Mouse (Mus musculus) forebrain, embryonic 13.5 days (tissue): Measurements from ENCODE around the gene Sgca. TPM values are rescaled to one million over a fixed set of nuclear protein-coding genes. Genes with fewer than 3 reads are reported as not detected.
"Not testable (repeated sequence)": the region's sequence is repeated elsewhere in the genome, so short reads cannot be mapped to it uniquely, and the experiment has no call there.

ENCODE experiments used
- ATAC-seq: fragments of 200-750 bp; cut with Nextera tagmentation; 2 replicates; pipeline ENCODE4 v1.8.0; 2017
- H3K27ac ChIP-seq: fragments of 300-500 bp; sonication (generic); 2 replicates; pipeline ENCODE4 v1.5.1; 2015; ENCODE audit warnings: inconsistent platforms, mild to moderate bottlenecking, moderate library complexity
- H3K27me3 ChIP-seq: fragments of 300-500 bp; sonication (generic); 2 replicates; pipeline ENCODE4 v1.6.1; 2015; ENCODE audit warnings: mild to moderate bottlenecking, inconsistent platforms
- H3K36me3 ChIP-seq: fragments of 300-500 bp; sonication (generic); 2 replicates; pipeline ENCODE4 v1.6.1; 2015; ENCODE audit warnings: mild to moderate bottlenecking, inconsistent platforms; ENCODE audit not compliant: poor library complexity, severe bottlenecking
- H3K4me1 ChIP-seq: fragments of 300-500 bp; sonication (generic); 2 replicates; pipeline ENCODE4 v1.6.1; 2015; ENCODE audit warnings: inconsistent platforms
- H3K4me2 ChIP-seq: fragments of 300-500 bp; sonication (generic); 2 replicates; pipeline ENCODE4 v1.6.1; 2015; ENCODE audit warnings: inconsistent platforms, mild to moderate bottlenecking, moderate library complexity
- H3K4me3 ChIP-seq: fragments of 300-500 bp; sonication (generic); 2 replicates; pipeline ENCODE4 v1.5.1; 2015; ENCODE audit warnings: mild to moderate bottlenecking, inconsistent platforms
- H3K9ac ChIP-seq: fragments of 300-500 bp; sonication (generic); 2 replicates; pipeline ENCODE4 v1.6.1; 2015; ENCODE audit warnings: mild to moderate bottlenecking, inconsistent platforms
- H3K9me3 ChIP-seq: fragments of 300-500 bp; sonication (generic); replicated peaks from 2 replicates; pipeline ENCODE4 v1.6.1; 2016; ENCODE audit warnings: inconsistent platforms
- WGBS: fragments of 180-500 bp; shearing (Covaris S2); methylation state at CpG from one replicate; pipeline ENCODE4 v1.1.7; 2015; 5-methylcytosine and 5-hydroxymethylcytosine counted together
- polyA plus RNA-seq: library from polyadenylated mRNA; unstranded; fragments of >200 nt; fragmentation: Nextera tagmentation; extraction: Ambion mirVana; gene quantifications from 2 replicates; pipeline ENCODE4 v1.2.1, GENCODE M21; 2015

Gene Sgca
- polyA plus RNA-seq, 1 experiment from 2014 or later = not detected

GRCm38 (mm10) chr11:94978178-94978915 is 2.2 kb upstream of the Sgca start:
- no peaks in the 10 kb centered on the region for H3K27me3 ChIP-seq
- no peaks in the 10 kb centered on the region for H3K36me3 ChIP-seq
- H3K4me1 ChIP-seq = peaks cover 21% of the 10 kb centered on the region
- 36% methylated on average over 9 of the region's 9 CpGs for WGBS
- H3K9me3 ChIP-seq = no peaks in the 10 kb centered on the region
- peak overlapping the region; percentile 63 for H3K9ac ChIP-seq
- peak overlapping the region; percentile 53 for H3K4me2 ChIP-seq
- peak overlapping the region; percentile 27; the same call in 1 of the 2 replicates for H3K4me3 ChIP-seq
- ATAC-seq = peak; percentile 74
- peak overlapping the region; percentile 93 for H3K27ac ChIP-seq

GRCm38 (mm10) chr11:94974951-94975350 is 1.2 kb downstream of the Sgca start:
- 84% methylated on average over 2 of the region's 2 CpGs for WGBS
- H3K4me3 ChIP-seq = no peak overlapping the region
- H3K4me2 ChIP-seq = no peak overlapping the region
- H3K36me3 ChIP-seq = no peaks in the 10 kb centered on the region
- no peak overlapping the region for H3K9ac ChIP-seq
- peaks cover 27% of the 10 kb centered on the region for H3K4me1 ChIP-seq
- H3K27me3 ChIP-seq = no peaks in the 10 kb centered on the region
- no peak for ATAC-seq
- H3K27ac ChIP-seq = no peak overlapping the region
- no peaks in the 10 kb centered on the region for H3K9me3 ChIP-seq

GRCm38 (mm10) chr11:94973313-94973712 is 2.8 kb downstream of the Sgca start:
- no peak for ATAC-seq
- Histone ChIP-seq H3K9me3 (no peaks in the 10 kb centered on the region), H3K4me2 (no peak overlapping the region), H3K27ac (no peak overlapping the region), H3K4me3 (no peak overlapping the region), H3K27me3 (no peaks in the 10 kb centered on the region), H3K36me3 (no peaks in the 10 kb centered on the region), H3K4me1 (peaks cover 15% of the 10 kb centered on the region), H3K9ac (no peak overlapping the region)
- WGBS = 46% methylated on average over 4 of the region's 4 CpGs

GRCm38 (mm10) chr11:94972887-94973286 is 3.2 kb downstream of the Sgca start:
- no peaks in the 10 kb centered on the region for H3K27me3 ChIP-seq
- no peaks in the 10 kb centered on the region for H3K9me3 ChIP-seq
- H3K4me2 ChIP-seq = no peak overlapping the region
- peaks cover 10% of the 10 kb centered on the region for H3K4me1 ChIP-seq
- H3K4me3 ChIP-seq = no peak overlapping the region
- H3K36me3 ChIP-seq = no peaks in the 10 kb centered on the region
- ATAC-seq = no peak
- H3K27ac ChIP-seq = no peak overlapping the region
- no peak overlapping the region for H3K9ac ChIP-seq
- WGBS = 60% methylated on average over 5 of the region's 5 CpGs

GRCm38 (mm10) chr11:94971895-94972615 is 4.1 kb downstream of the Sgca start:
- 66% methylated on average over 16 of the region's 16 CpGs for WGBS
- ATAC-seq = no peak
- H3K9ac ChIP-seq = no peak overlapping the region
- H3K4me3 ChIP-seq = no peak overlapping the region
- no peaks in the 10 kb centered on the region for H3K27me3 ChIP-seq
- no peak overlapping the region for H3K4me2 ChIP-seq
- no peaks in the 10 kb centered on the region for H3K9me3 ChIP-seq
- H3K27ac ChIP-seq = no peak overlapping the region
- no peaks in the 10 kb centered on the region for H3K36me3 ChIP-seq
- H3K4me1 ChIP-seq = peaks cover 6% of the 10 kb centered on the region; the same call in 1 of the 2 replicates

GRCm38 (mm10) chr11:94970210-94970943 is 5.8 kb downstream of the Sgca start:
- Histone ChIP-seq H3K9me3 (no peaks in the 10 kb centered on the region), H3K36me3 (no peaks in the 10 kb centered on the region), H3K27ac (no peak overlapping the region), H3K4me2 (no peak overlapping the region), H3K27me3 (no peaks in the 10 kb centered on the region), H3K9ac (no peak overlapping the region), H3K4me3 (no peak overlapping the region), H3K4me1 (peaks cover 6% of the 10 kb centered on the region; the same call in 1 of the 2 replicates)
- 63% methylated on average over 15 of the region's 15 CpGs for WGBS
- peak; percentile 57; the same call in 1 of the 2 replicates for ATAC-seq

GRCm38 (mm10) chr11:94969709-94970108 is 6.4 kb downstream of the Sgca start:
- H3K4me2 ChIP-seq, ATAC-seq, H3K4me3 ChIP-seq, H3K9me3 ChIP-seq, H3K27me3 ChIP-seq, H3K27ac ChIP-seq, H3K36me3 ChIP-seq, H3K4me1 ChIP-seq, H3K9ac ChIP-seq: not testable (repeated sequence)
- WGBS = 94% methylated on average over 4 of the region's 4 CpGs

GRCm38 (mm10) chr11:94968187-94968586 is 7.9 kb downstream of the Sgca start:
- Histone ChIP-seq H3K36me3 (no peaks in the 10 kb centered on the region), H3K4me2 (no peak overlapping the region), H3K9ac (no peak overlapping the region), H3K27me3 (no peaks in the 10 kb centered on the region), H3K27ac (no peak overlapping the region), H3K9me3 (no peaks in the 10 kb centered on the region), H3K4me3 (no peak overlapping the region), H3K4me1 (peaks cover 6% of the 10 kb centered on the region; the same call in 1 of the 2 replicates)
- WGBS = 75% methylated on average over 7 of the region's 7 CpGs
- no peak for ATAC-seq

GRCm38 (mm10) chr11:94967419-94967818 is 8.7 kb downstream of the Sgca start, which contains the start of gene Hils1:
Gene Hils1, plus strand, starts transcription at chr11:94967593.
- no peak for ATAC-seq
- WGBS = 56% methylated on average over 4 of the region's 4 CpGs
- Histone ChIP-seq H3K4me3 (no peak within 1 kb of the TSS), H3K9me3 (no peaks in the 10 kb centered on the region), H3K4me1 (peaks cover 6% of the 10 kb centered on the region; the same call in 1 of the 2 replicates), H3K9ac (no peak within 1 kb of the TSS), H3K4me2 (no peak within 1 kb of the TSS), H3K27me3 (no peaks in the 10 kb centered on the region), H3K36me3 (no peaks in the 10 kb centered on the region), H3K27ac (no peak within 1 kb of the TSS)

- H3K27me3 ChIP-seq = no peaks in the 10 kb centered on the region
- H3K4me1 ChIP-seq = peaks cover 12% of the 10 kb centered on the region
- 84% methylated on average over 5 of the region's 5 CpGs for WGBS
- no peak for ATAC-seq
- no peak overlapping the region for H3K9ac ChIP-seq
- H3K27ac ChIP-seq = no peak overlapping the region
- H3K9me3 ChIP-seq = no peaks in the 10 kb centered on the region
- H3K36me3 ChIP-seq = no peaks in the 10 kb centered on the region
- H3K4me3 ChIP-seq = no peak overlapping the region
- H3K4me2 ChIP-seq = no peak overlapping the region
Measured at GRCm38 (mm10) chr11:94962534-94963101, 13.5 kb downstream of the Sgca start.

GRCm38 (mm10) chr11:94958065-94958858 is 17.9 kb downstream of the Sgca start:
- Histone ChIP-seq H3K9ac (no peak overlapping the region), H3K4me3 (no peak overlapping the region), H3K4me2 (no peak overlapping the region), H3K9me3 (no peaks in the 10 kb centered on the region), H3K27ac (peak overlapping the region; percentile 52), H3K36me3 (no peaks in the 10 kb centered on the region), H3K4me1 (peaks cover 31% of the 10 kb centered on the region), H3K27me3 (no peaks in the 10 kb centered on the region)
- WGBS = 27% methylated on average over 8 of the region's 8 CpGs
- peak; percentile 45; the same call in 1 of the 2 replicates for ATAC-seq
